Mouse (Mus musculus): ENCODE measurements around the gene Galnt7. TPM values are rescaled to one million over a fixed set of nuclear protein-coding genes. Genes with fewer than 3 reads are reported as not detected.
A peak's percentile ranks its signal among the peaks of the same experiment; 100 is the strongest.

Galnt7 gene
- polyA plus RNA-seq, 1 experiment from 2014 or later = 10.6 TPM

GRCm38 (mm10) chr8:57546834-57547233 lies 106.0 kb downstream of the Galnt7 start:
- no peaks in the 10 kb centered on the region for H3K27me3 ChIP-seq
- H3K9me3 ChIP-seq (replicated peaks) = no peaks in the 10 kb centered on the region
- H3K36me3 ChIP-seq (ENCODE audit: poor library complexity, severe bottlenecking) = 0 out of 2 replicates have a peak, but pooled peaks cover 3% of the 10 kb centered on the region
- H3K4me3 ChIP-seq = no peak overlapping the region
- no peak for ATAC-seq
- no peak overlapping the region for H3K4me2 ChIP-seq
- H3K9ac ChIP-seq = no peak overlapping the region
- H3K4me1 ChIP-seq = no peaks in the 10 kb centered on the region
- H3K27ac ChIP-seq = no peak overlapping the region
- 92% methylated on average over 3 of the region's 3 CpGs for WGBS

- no peaks in the 10 kb centered on the region for H3K27me3 ChIP-seq
- H3K9ac ChIP-seq = no peak overlapping the region
- no peak overlapping the region for H3K4me2 ChIP-seq
- H3K36me3 ChIP-seq (ENCODE audit: poor library complexity, severe bottlenecking) = 0 out of 2 replicates have a peak, but pooled peaks cover 3% of the 10 kb centered on the region
- ATAC-seq = no peak
- H3K9me3 ChIP-seq (replicated peaks) = no peaks in the 10 kb centered on the region
- 93% methylated on average over 3 of the region's 3 CpGs for WGBS
- H3K27ac ChIP-seq = no peak overlapping the region
- no peak overlapping the region for H3K4me3 ChIP-seq
- H3K4me1 ChIP-seq = no peaks in the 10 kb centered on the region
These were observed 106.4 kb downstream of the Galnt7 start for GRCm38 (mm10) chr8:57546401-57546800.

GRCm38 (mm10) chr8:57541405-57541804 lies 111.4 kb downstream of the Galnt7 start:
- no peaks in the 10 kb centered on the region for H3K9me3 ChIP-seq (replicated peaks)
- H3K36me3 ChIP-seq (ENCODE audit: poor library complexity, severe bottlenecking) = peaks cover 2% of the 10 kb centered on the region; the same call in 1 of the 2 replicates
- H3K27ac ChIP-seq = no peak overlapping the region
- H3K4me2 ChIP-seq = no peak overlapping the region
- no peaks in the 10 kb centered on the region for H3K27me3 ChIP-seq
- no peaks in the 10 kb centered on the region for H3K4me1 ChIP-seq
- no peak overlapping the region for H3K4me3 ChIP-seq
- no peak overlapping the region for H3K9ac ChIP-seq
- no peak for ATAC-seq
- 88% methylated on average over 9 of the region's 9 CpGs for WGBS

- Histone ChIP-seq H3K4me3 (no peak overlapping the region), H3K9ac (no peak overlapping the region), H3K4me1 (no peaks in the 10 kb centered on the region), H3K27ac (no peak overlapping the region), H3K36me3 (ENCODE audit: poor library complexity, severe bottlenecking) (peaks cover 7% of the 10 kb centered on the region), H3K27me3 (no peaks in the 10 kb centered on the region), H3K9me3 (replicated peaks) (no peaks in the 10 kb centered on the region), H3K4me2 (no peak overlapping the region)
- WGBS = 95% methylated on average over 11 of the region's 11 CpGs
- ATAC-seq = no peak
These were observed 111.9 kb downstream of the Galnt7 start for GRCm38 (mm10) chr8:57540951-57541350.

GRCm38 (mm10) chr8:57540110-57540838 lies 112.6 kb downstream of the Galnt7 start:
- H3K4me2 ChIP-seq = no peak overlapping the region
- ATAC-seq = peak; percentile 65
- WGBS = 45% methylated on average over 12 of the region's 12 CpGs
- H3K4me3 ChIP-seq = no peak overlapping the region
- no peak overlapping the region for H3K27ac ChIP-seq
- no peaks in the 10 kb centered on the region for H3K4me1 ChIP-seq
- no peaks in the 10 kb centered on the region for H3K9me3 ChIP-seq (replicated peaks)
- H3K9ac ChIP-seq = no peak overlapping the region
- H3K27me3 ChIP-seq = no peaks in the 10 kb centered on the region
- H3K36me3 ChIP-seq (ENCODE audit: poor library complexity, severe bottlenecking) = peaks cover 8% of the 10 kb centered on the region

- Histone ChIP-seq H3K27ac (no peak overlapping the region), H3K27me3 (no peaks in the 10 kb centered on the region), H3K4me2 (no peak overlapping the region), H3K4me1 (no peaks in the 10 kb centered on the region), H3K9me3 (replicated peaks) (no peaks in the 10 kb centered on the region), H3K9ac (no peak overlapping the region), H3K36me3 (ENCODE audit: poor library complexity, severe bottlenecking) (peaks cover 17% of the 10 kb centered on the region), H3K4me3 (no peak overlapping the region)
- WGBS = 82% methylated on average over 7 of the region's 7 CpGs
- ATAC-seq = no peak
These were observed 114.2 kb downstream of the Galnt7 start for GRCm38 (mm10) chr8:57538601-57539000.

- no peak for ATAC-seq
- WGBS = 92% methylated on average over 6 of the region's 6 CpGs
- H3K4me2 ChIP-seq = no peak overlapping the region
These were observed 116.7 kb downstream of the Galnt7 start for GRCm38 (mm10) chr8:57536167-57536566.

GRCm38 (mm10) chr8:57534495-57534894 lies 118.3 kb downstream of the Galnt7 start:
- no peak for ATAC-seq
- Histone ChIP-seq H3K27ac (no peak overlapping the region), H3K4me3 (no peak overlapping the region), H3K4me1 (no peaks in the 10 kb centered on the region), H3K27me3 (no peaks in the 10 kb centered on the region), H3K9me3 (replicated peaks) (no peaks in the 10 kb centered on the region), H3K9ac (no peak overlapping the region), H3K4me2 (no peak overlapping the region), H3K36me3 (ENCODE audit: poor library complexity, severe bottlenecking) (peaks cover 17% of the 10 kb centered on the region)
- 79% methylated on average over 4 of the region's 4 CpGs for WGBS

More at GRCm38 (mm10) chr8:57536167-57536566, 116.7 kb downstream of the Galnt7 start:
- no peaks in the 10 kb centered on the region for H3K27me3 ChIP-seq
- no peak overlapping the region for H3K4me3 ChIP-seq
- no peaks in the 10 kb centered on the region for H3K4me1 ChIP-seq
- H3K36me3 ChIP-seq (ENCODE audit: poor library complexity, severe bottlenecking) = peaks cover 17% of the 10 kb centered on the region
- no peaks in the 10 kb centered on the region for H3K9me3 ChIP-seq (replicated peaks)
- no peak overlapping the region for H3K27ac ChIP-seq
- no peak overlapping the region for H3K9ac ChIP-seq

GRCm38 (mm10) chr8:57533106-57533505 lies 119.7 kb downstream of the Galnt7 start:
- Histone ChIP-seq H3K27me3 (no peaks in the 10 kb centered on the region), H3K4me2 (no peak overlapping the region), H3K4me3 (no peak overlapping the region), H3K9ac (no peak overlapping the region), H3K27ac (no peak overlapping the region), H3K9me3 (replicated peaks) (no peaks in the 10 kb centered on the region), H3K36me3 (ENCODE audit: poor library complexity, severe bottlenecking) (peaks cover 17% of the 10 kb centered on the region), H3K4me1 (no peaks in the 10 kb centered on the region)
- WGBS = 88% methylated on average over 4 of the region's 4 CpGs
- no peak for ATAC-seq

GRCm38 (mm10) chr8:57532223-57532622 lies 120.6 kb downstream of the Galnt7 start:
- H3K9me3 ChIP-seq (replicated peaks) = no peaks in the 10 kb centered on the region
- 0 out of 2 replicates have a peak, but pooled peaks cover 2% of the 10 kb centered on the region for H3K4me1 ChIP-seq
- H3K4me3 ChIP-seq = no peak overlapping the region
- H3K36me3 ChIP-seq (ENCODE audit: poor library complexity, severe bottlenecking) = peaks cover 17% of the 10 kb centered on the region
- WGBS = 44% methylated on average over 2 of the region's 2 CpGs
- ATAC-seq = no peak
- H3K27me3 ChIP-seq = no peaks in the 10 kb centered on the region
- no peak overlapping the region for H3K4me2 ChIP-seq
- no peak overlapping the region for H3K27ac ChIP-seq
- H3K9ac ChIP-seq = no peak overlapping the region

GRCm38 (mm10) chr8:57530666-57531349 lies 122.0 kb downstream of the Galnt7 start:
- WGBS = 29% methylated on average over 15 of the region's 15 CpGs
- no peak overlapping the region for H3K9ac ChIP-seq
- 0 out of 2 replicates have a peak, but pooled peaks cover 2% of the 10 kb centered on the region for H3K4me1 ChIP-seq
- no peaks in the 10 kb centered on the region for H3K27me3 ChIP-seq
- peaks cover 9% of the 10 kb centered on the region for H3K36me3 ChIP-seq (ENCODE audit: poor library complexity, severe bottlenecking)
- H3K4me2 ChIP-seq = no peak overlapping the region
- no peak overlapping the region; the same call in 1 of the 2 replicates for H3K27ac ChIP-seq
- peak; percentile 70 for ATAC-seq
- no peaks in the 10 kb centered on the region for H3K9me3 ChIP-seq (replicated peaks)
- H3K4me3 ChIP-seq = no peak overlapping the region

- H3K9ac ChIP-seq = no peak overlapping the region
- 0 out of 2 replicates have a peak, but pooled peaks cover 2% of the 10 kb centered on the region for H3K4me1 ChIP-seq
- peak; percentile 31 for ATAC-seq
- 87% methylated on average over 13 of the region's 13 CpGs for WGBS
- no peaks in the 10 kb centered on the region for H3K27me3 ChIP-seq
- no peak overlapping the region for H3K27ac ChIP-seq
- H3K4me2 ChIP-seq = no peak overlapping the region
- no peak overlapping the region for H3K4me3 ChIP-seq
- H3K36me3 ChIP-seq (ENCODE audit: poor library complexity, severe bottlenecking) = peaks cover 10% of the 10 kb centered on the region
- no peaks in the 10 kb centered on the region for H3K9me3 ChIP-seq (replicated peaks)
These were observed 122.6 kb downstream of the Galnt7 start for GRCm38 (mm10) chr8:57530238-57530637.

All from forebrain, embryonic 13.5 days (tissue).